Mouse (Mus musculus): ENCODE measurements around the gene Ubxn1. TPM values are rescaled to one million over a fixed set of nuclear protein-coding genes. Genes with fewer than 3 reads are reported as not detected.

The Ubxn1 gene
- polyA plus RNA-seq, 1 experiment from 2014 or later, result 120 TPM

DNA sequence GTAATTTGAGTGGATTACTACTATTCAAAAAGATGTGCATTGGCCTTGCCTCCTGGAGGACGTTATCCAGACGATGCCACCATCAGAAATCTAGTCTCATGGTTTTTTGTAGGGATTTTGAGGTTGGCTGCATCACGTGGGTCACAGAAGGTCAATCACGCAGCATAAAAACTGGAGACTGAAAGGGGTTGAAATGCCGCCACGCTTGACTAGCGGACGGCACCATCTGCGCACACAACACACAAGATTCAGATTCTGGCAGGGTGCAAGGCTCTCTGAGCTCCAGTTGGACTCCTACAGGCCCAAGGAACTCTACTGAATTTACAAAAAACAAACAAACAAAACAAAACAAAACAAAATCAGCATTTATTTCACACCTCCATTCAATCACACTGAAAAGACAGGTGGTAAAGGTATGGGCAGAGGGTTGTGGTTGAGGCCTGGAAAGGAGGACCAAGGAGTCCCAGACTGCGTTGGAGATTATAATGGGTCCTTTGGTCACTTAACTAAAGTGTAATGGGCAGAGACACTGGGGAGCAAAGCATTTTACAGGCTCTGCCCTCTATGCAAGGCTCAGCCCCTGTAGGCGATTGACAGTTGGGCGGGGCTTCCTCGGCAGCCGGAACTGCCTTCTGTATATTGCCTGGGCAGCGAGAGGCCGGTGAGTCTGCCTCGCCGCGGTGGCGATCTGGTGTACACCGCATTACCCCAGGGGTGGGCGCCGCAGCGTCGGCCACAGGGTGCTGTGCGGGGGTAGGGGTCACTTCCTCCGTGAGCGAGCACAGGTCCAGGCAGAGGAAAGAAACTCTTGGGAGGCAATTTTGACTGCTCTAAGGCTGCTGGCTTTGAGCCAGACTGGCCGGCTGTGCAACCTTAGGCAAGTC is 31.1 kb upstream of the Ubxn1 start:
- Histone ChIP-seq H3K9ac (peak overlapping the region; percentile 68), H3K9me3 (replicated peaks) (no peaks in the 10 kb centered on the region), H3K4me3 (peak overlapping the region; percentile 64), H3K4me1 (replicated peaks) (peaks cover 33% of the 10 kb centered on the region), H3K4me2 (peak overlapping the region; percentile 84), H3K36me3 (peaks cover 10% of the 10 kb centered on the region; the same call in 1 of the 2 replicates), H3K27ac (no peak overlapping the region), H3K27me3 (no peaks in the 10 kb centered on the region)
- peak; percentile 36 for ATAC-seq (replicated peaks; ENCODE audit: insufficient number of reproducible peaks, insufficient read depth, low FRiP score, low read depth)
- 26% methylated on average over 29 of the region's 29 CpGs for WGBS

DNA sequence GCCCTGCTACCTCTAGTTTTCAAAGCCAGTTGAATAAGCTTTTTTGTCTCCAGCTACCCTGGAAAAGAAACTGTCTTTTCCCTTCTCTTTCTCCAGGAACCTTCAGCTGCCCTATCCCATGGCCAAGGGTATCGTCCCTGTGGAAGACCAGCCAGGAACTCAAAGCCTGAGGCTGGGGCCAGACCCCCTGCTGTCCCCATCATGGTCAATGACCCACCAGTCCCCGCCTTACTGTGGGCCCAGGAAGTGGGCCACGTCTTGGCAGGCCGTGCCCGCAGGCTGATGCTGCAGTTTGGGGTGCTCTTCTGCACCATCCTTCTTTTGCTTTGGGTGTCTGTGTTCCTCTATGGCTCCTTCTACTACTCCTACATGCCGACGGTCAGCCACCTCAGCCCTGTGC is 30.3 kb upstream of the Ubxn1 start:
- H3K9me3 ChIP-seq (replicated peaks), result no peaks in the 10 kb centered on the region
- peak overlapping the region; percentile 84 for H3K4me2 ChIP-seq
- H3K36me3 ChIP-seq, result peaks cover 14% of the 10 kb centered on the region
- ATAC-seq (replicated peaks; ENCODE audit: insufficient number of reproducible peaks, insufficient read depth, low FRiP score, low read depth), result no peak
- no peak overlapping the region for H3K27ac ChIP-seq
- 93% methylated on average over 7 of the region's 7 CpGs for WGBS
- peak overlapping the region; percentile 68; the same call in 1 of the 2 replicates for H3K9ac ChIP-seq
- H3K4me3 ChIP-seq, result peak overlapping the region; percentile 64
- peaks cover 33% of the 10 kb centered on the region for H3K4me1 ChIP-seq (replicated peaks)
- no peaks in the 10 kb centered on the region for H3K27me3 ChIP-seq

DNA sequence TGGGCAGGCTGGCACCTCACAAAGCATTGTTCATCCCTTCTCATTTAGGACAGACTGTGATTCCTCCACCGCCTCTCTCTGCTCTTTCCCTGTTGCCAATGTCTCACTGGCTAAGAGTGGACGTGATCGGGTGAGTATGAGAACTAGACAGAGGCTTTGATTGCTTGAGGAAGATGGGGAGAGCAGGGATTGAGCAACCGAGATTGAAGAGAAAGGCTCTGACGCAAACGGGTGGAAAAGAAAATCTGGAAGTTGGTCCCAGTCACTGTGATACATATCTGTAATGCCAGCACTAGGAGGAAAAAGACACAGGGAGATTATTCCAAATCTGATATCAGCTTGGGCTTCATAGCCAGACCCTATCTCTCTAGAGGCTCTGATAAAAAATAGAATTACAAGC is 28.3 kb upstream of the Ubxn1 start:
- no peak overlapping the region for H3K9ac ChIP-seq
- H3K27ac ChIP-seq, result no peak overlapping the region
- no peak for ATAC-seq (replicated peaks; ENCODE audit: insufficient number of reproducible peaks, insufficient read depth, low FRiP score, low read depth)
- peaks cover 31% of the 10 kb centered on the region for H3K4me1 ChIP-seq (replicated peaks)
- WGBS, result 82% methylated on average over 6 of the region's 6 CpGs
- H3K4me2 ChIP-seq, result no peak overlapping the region
- no peaks in the 10 kb centered on the region for H3K9me3 ChIP-seq (replicated peaks)
- H3K4me3 ChIP-seq, result no peak overlapping the region
- H3K36me3 ChIP-seq, result peaks cover 32% of the 10 kb centered on the region
- no peaks in the 10 kb centered on the region for H3K27me3 ChIP-seq

DNA sequence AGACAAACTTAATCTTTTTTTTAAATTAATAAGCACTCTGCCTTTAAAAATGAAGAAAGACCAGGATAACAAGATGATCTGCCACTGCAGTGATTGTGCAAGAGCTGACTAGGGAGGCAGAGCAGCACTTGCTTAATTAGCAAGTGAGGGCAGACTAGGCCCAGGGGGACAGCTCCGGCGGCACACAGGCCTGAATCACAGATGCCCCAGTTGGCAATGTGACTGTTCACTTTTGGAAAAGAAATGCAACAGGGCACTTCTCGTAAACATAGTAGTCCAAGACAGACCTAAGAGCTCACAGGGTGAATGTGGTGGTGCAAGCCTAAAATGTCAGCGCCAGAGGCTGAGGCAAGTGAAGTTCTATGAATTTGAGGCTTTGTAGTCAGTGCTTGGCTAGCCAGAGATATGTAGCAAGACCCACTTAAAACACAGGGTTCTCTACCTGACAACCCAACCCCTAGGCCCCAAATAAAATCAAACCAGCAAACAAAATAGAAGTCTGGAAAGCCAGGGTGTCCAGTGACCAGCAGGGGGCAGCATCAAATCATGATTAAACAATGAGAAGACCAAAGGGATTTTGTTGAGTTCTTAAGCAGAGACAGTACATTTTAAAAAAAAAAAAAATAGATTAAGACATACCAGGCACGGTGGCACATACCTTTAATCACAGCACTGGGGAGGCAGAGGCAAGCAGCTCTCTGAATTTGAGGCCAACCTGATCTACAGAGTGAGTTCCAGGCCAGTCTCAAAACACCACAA is 26.7 kb upstream of the Ubxn1 start:
- Histone ChIP-seq H3K4me2 (no peak overlapping the region), H3K4me3 (no peak overlapping the region), H3K9ac (no peak overlapping the region), H3K9me3 (replicated peaks) (no peaks in the 10 kb centered on the region), H3K36me3 (peaks cover 37% of the 10 kb centered on the region), H3K4me1 (replicated peaks) (peaks cover 15% of the 10 kb centered on the region), H3K27ac (no peak overlapping the region), H3K27me3 (no peaks in the 10 kb centered on the region)
- WGBS, result 56% methylated on average over 5 of the region's 5 CpGs
- ATAC-seq (replicated peaks; ENCODE audit: insufficient number of reproducible peaks, insufficient read depth, low FRiP score, low read depth), result no peak

DNA sequence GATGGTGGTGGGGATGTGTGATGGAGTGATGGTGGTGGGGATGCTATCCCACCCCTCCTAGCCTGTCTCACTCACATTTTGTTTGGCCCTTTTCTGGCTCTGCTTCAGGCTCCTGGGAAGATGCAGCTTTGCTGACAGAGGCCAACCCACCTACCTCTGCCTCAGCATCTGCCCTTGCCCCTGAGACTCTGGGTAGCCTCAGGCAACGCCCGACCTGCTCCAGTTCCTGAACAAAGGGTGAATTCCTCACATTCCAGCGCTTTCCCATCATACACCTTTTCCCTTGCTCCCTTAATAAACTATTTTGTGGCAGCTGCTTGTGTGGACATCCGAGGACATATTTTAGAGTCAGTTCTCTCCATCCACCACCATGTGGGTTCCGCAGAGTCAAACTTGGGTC is 22.9 kb upstream of the Ubxn1 start:
- Histone ChIP-seq H3K27me3 (no peaks in the 10 kb centered on the region), H3K27ac (no peak overlapping the region), H3K36me3 (peaks cover 27% of the 10 kb centered on the region), H3K9me3 (replicated peaks) (no peaks in the 10 kb centered on the region), H3K4me1 (replicated peaks) (peaks cover 13% of the 10 kb centered on the region), H3K4me3 (no peak overlapping the region), H3K4me2 (no peak overlapping the region), H3K9ac (no peak overlapping the region)
- no peak for ATAC-seq (replicated peaks; ENCODE audit: insufficient number of reproducible peaks, insufficient read depth, low FRiP score, low read depth)
- 72% methylated on average over 5 of the region's 5 CpGs for WGBS

DNA sequence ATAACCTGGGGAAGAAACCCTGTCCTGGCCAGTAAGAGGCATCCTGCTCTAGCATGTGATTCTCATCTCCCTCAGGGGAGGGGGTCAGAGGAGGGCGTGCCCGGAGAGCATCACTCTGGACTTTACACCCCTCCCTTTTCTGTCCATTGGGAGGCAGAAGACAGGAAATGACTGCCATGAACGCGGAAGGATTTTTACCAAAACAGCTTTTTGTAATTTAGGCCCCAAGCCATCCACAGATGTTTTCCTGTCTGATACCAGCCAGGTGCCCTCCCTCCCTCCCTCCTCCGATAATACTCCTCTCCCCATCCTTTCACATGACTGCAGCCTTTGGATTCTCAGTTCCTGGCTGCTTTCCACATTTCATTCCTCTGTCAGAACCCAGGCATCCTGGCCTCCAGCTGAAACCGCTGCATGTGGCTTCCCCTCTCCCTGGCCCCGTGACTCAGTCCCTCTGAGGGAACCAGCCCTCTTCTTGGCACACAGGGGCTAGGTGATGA is 20.8 kb upstream of the Ubxn1 start, which contains the start of gene Lrrn4cl:
Gene Lrrn4cl, plus strand, starts transcription at position 367 of the 500 bp plus-strand sequence.
- WGBS, result 21% methylated on average over 7 of the region's 7 CpGs
- peaks cover 27% of the 10 kb centered on the region for H3K36me3 ChIP-seq
- peak within 1 kb of the TSS; percentile 53 for H3K27ac ChIP-seq
- H3K4me1 ChIP-seq (replicated peaks), result peaks cover 13% of the 10 kb centered on the region
- H3K27me3 ChIP-seq, result no peaks in the 10 kb centered on the region
- ATAC-seq (replicated peaks; ENCODE audit: insufficient number of reproducible peaks, insufficient read depth, low FRiP score, low read depth), result peak; percentile 60; the same call in 1 of the 2 replicates
- H3K9me3 ChIP-seq (replicated peaks), result no peaks in the 10 kb centered on the region
- H3K4me2 ChIP-seq, result peak within 1 kb of the TSS; percentile 28; the same call in 1 of the 2 replicates
- no peak within 1 kb of the TSS for H3K4me3 ChIP-seq
- H3K9ac ChIP-seq, result 0 out of 2 replicates have a peak within 1 kb of the TSS, but pooled peaks have one; percentile 7

DNA sequence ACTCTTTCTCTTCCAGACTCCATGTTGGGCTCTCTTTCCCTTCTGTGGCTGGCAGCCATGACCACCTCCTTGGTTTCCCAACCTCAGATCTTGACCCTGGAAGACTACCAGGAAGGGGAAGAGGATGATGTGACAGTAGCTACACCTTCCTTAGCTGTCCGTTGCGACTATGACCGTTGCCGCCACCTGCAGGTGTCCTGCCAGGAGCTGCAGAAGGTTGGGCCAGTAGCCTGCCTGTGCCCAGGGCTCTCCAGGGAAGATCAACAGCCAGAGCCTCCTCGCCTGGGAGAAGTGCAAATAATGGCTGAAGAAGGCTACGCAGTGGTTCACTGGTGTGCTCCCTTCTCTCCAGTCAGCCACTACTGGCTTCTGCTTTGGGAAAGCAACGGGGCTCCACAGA is 19.7 kb upstream of the Ubxn1 start:
- Histone ChIP-seq H3K9ac (no peak overlapping the region), H3K4me3 (no peak overlapping the region), H3K27me3 (no peaks in the 10 kb centered on the region), H3K4me1 (replicated peaks) (peaks cover 13% of the 10 kb centered on the region), H3K9me3 (replicated peaks) (no peaks in the 10 kb centered on the region), H3K27ac (no peak overlapping the region), H3K4me2 (no peak overlapping the region), H3K36me3 (peaks cover 17% of the 10 kb centered on the region)
- WGBS, result 48% methylated on average over 7 of the region's 7 CpGs
- ATAC-seq (replicated peaks; ENCODE audit: insufficient number of reproducible peaks, insufficient read depth, low FRiP score, low read depth), result no peak

DNA sequence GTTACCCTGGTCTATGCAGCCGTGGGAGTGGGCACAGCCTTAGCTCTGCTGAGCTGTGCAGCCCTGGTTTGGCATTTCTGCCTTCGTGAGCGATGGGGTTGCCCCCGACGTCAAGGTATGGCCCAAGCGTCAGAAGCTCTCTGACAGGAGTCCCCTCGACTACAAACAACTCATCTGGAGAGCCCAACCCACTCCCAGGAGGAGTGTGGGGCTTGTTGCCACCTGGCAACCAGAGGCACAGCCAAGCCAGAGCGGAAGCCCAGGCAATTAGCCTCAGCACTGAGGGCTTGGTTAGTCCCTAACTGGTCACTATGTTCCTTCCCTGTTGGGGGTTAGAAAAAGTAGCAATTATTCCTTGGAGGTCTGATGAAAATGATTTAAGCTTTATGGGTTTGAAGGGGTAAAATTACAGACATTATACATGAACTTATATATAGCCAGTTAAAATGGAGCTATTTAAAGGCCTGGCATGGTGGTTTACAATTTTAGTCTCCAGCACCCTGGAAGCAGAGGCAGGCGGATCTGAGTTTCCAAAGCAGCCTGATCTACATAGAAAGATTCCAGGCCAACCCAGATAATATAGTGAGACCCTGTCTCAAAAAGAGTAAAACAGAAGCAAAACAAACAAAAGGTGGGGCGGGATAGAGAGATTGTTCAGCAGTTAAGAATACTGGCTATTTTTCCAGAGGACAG is 18.9 kb upstream of the Ubxn1 start:
- Histone ChIP-seq H3K27ac (no peak overlapping the region), H3K4me1 (replicated peaks) (peaks cover 13% of the 10 kb centered on the region), H3K36me3 (peaks cover 9% of the 10 kb centered on the region), H3K4me2 (no peak overlapping the region), H3K4me3 (no peak overlapping the region), H3K9me3 (replicated peaks) (no peaks in the 10 kb centered on the region), H3K27me3 (no peaks in the 10 kb centered on the region), H3K9ac (no peak overlapping the region)
- no peak for ATAC-seq (replicated peaks; ENCODE audit: insufficient number of reproducible peaks, insufficient read depth, low FRiP score, low read depth)
- 51% methylated on average over 10 of the region's 10 CpGs for WGBS

DNA sequence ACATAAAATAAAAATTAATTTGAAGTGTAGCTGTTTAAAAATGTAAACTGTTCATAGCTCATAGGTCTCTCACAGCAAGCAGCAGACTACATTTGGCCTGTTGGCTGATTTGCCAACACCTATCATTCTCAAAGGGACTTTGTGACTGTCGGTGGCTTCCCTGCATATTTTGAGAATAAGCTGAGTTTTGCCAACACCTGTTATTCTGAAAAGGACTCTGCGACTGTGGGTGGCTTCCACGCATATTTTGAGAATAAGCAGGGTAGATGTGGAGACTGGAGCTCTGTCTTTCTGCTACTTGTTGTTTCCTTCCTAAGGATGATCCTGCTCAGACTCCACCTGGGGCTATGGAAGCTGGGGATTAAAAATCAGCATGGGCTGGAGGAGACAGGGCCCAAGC is 18.2 kb upstream of the Ubxn1 start:
- peaks cover 13% of the 10 kb centered on the region for H3K4me1 ChIP-seq (replicated peaks)
- H3K4me3 ChIP-seq, result no peak overlapping the region
- no peaks in the 10 kb centered on the region for H3K27me3 ChIP-seq
- peaks cover 5% of the 10 kb centered on the region; the same call in 1 of the 2 replicates for H3K36me3 ChIP-seq
- WGBS, result 75% methylated on average over 3 of the region's 3 CpGs
- no peak for ATAC-seq (replicated peaks; ENCODE audit: insufficient number of reproducible peaks, insufficient read depth, low FRiP score, low read depth)
- H3K27ac ChIP-seq, result no peak overlapping the region
- no peak overlapping the region for H3K4me2 ChIP-seq
- no peaks in the 10 kb centered on the region for H3K9me3 ChIP-seq (replicated peaks)
- H3K9ac ChIP-seq, result no peak overlapping the region

DNA sequence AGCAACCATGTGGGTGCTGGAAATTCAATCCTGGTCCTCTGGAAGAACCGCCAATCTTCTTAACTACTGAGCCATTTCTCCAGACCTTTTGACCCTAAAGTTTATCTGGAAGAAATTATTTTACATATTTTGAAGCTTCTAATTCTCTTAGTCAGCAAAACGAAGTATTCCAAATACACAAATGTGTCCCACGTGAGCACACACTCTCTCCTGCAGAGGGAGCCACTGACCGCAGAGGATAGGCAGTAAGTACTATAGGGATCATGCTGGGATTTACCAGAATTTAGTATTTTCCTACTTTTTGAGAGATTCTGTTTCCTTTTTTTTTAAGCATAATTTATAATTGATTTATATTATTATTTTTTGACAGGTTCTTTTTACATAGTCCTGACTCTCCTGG is 13.6 kb upstream of the Ubxn1 start:
- WGBS, result 44% methylated on average over 4 of the region's 4 CpGs
- Histone ChIP-seq H3K9ac (no peak overlapping the region), H3K27ac (no peak overlapping the region), H3K9me3 (replicated peaks) (no peaks in the 10 kb centered on the region), H3K27me3 (no peaks in the 10 kb centered on the region), H3K36me3 (no peaks in the 10 kb centered on the region), H3K4me2 (no peak overlapping the region), H3K4me1 (replicated peaks) (no peaks in the 10 kb centered on the region), H3K4me3 (no peak overlapping the region)
- no peak for ATAC-seq (replicated peaks; ENCODE audit: insufficient number of reproducible peaks, insufficient read depth, low FRiP score, low read depth)

DNA sequence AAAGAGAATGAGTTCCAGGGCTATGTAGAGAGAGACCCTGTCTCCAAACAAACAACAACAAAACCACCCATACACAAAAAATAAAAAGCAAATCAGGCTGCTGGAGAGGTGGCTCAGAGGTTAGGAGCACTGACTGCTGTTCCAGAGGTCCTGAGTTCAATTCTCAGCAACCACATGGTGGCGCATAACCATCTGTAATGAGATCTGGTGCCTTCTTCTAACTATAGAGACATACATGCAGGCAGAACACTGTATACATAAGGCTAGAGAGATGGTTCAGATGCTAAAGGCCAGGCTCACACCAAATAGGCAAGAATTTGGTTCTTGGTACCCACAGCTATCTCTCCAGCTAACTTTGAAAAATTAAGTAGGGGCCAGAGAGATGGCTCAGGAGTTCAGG is 12.3 kb upstream of the Ubxn1 start:
- Histone ChIP-seq H3K9ac (no peak overlapping the region), H3K4me3 (no peak overlapping the region), H3K36me3 (no peaks in the 10 kb centered on the region), H3K4me2 (no peak overlapping the region), H3K27ac (no peak overlapping the region), H3K4me1 (replicated peaks) (no peaks in the 10 kb centered on the region), H3K9me3 (replicated peaks) (no peaks in the 10 kb centered on the region), H3K27me3 (no peaks in the 10 kb centered on the region)
- ATAC-seq (replicated peaks; ENCODE audit: insufficient number of reproducible peaks, insufficient read depth, low FRiP score, low read depth), result no peak
- 26% methylated on average over 1 of the region's 1 CpGs for WGBS
